9 mouse cellular contexts compared by ENCODE assay signal in the genomic region with DNA sequence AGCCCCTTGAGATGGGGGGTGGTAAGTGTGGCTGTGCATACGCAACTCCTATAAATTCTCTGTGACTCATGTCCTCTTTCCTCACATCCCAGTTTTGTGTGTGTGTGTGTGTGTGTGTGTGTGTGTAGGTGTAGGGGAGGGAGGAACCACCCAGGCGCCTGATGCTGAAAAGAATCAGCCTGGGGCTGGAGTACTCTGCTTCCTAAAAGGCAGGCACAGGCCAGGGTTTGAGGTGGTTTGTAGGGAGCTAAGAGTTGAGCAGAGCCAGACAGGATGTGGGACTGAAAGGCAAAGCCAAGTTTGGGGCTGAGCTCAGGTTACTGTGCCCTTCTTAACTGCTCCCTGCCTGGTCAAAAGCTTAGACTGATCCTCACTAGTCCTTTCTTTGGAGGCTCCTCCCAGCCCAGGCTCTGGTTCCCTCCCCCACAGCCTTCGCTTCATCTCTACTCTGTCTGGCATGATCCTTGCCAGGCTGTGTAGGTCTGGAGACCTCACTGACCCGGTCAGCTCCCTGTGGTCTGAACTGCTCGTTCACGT. TPM values are rescaled to one million over a fixed set of nuclear protein-coding genes. Genes with fewer than 3 reads are reported as not detected.
DNase-seq lines count a peak whose midpoint lies in the region; ATAC-seq lines count a peak whose summit lies in the region.
"Had no signal": no experiment of that assay in that cellular context is flagged by ENCODE, and none has a peak within 500 bp of the region (broad histone marks: within the 10 kb centered on the region; RNA-seq: fewer than 3 reads in every experiment).

No protein-coding gene starts in this region.

- peaks cover 18% of the 10 kb centered on the region for H3K27me3 ChIP-seq in forebrain, embryonic 12.5 days
- H3K27me3 ChIP-seq in liver, embryonic 13.5 days: peaks cover 44% of the 10 kb centered on the region
- H3K27me3 ChIP-seq in neural tube, embryonic 15.5 days (replicated peaks): peaks cover 27% of the 10 kb centered on the region

- H3K9me3 ChIP-seq in forebrain, embryonic 12.5 days: no peaks in the 10 kb centered on the region
- no peaks in the 10 kb centered on the region for H3K9me3 ChIP-seq in liver, embryonic 13.5 days (replicated peaks)
- H3K9me3 ChIP-seq in neural tube, embryonic 15.5 days (replicated peaks): no peaks in the 10 kb centered on the region

- peak; percentile 26 to 51 for DNase-seq in lung, adult 18-20 months
- DNase-seq in lung, postnatal 25 days (ENCODE audit: low spot score): no peak
- DNase-seq in induced T-regulatory cell, adult 2 months (ENCODE audit: low read depth): peak; percentile 39
- no peak for DNase-seq in liver, embryonic 13.5 days
- no peak for DNase-seq in gastrocnemius, postnatal 25 days
- no peak for DNase-seq in gastrocnemius, adult 18-20 months (ENCODE audit: low spot score)

- peaks cover 8% of the 10 kb centered on the region; the same call in 1 of the 2 replicates for H3K36me3 ChIP-seq in forebrain, embryonic 12.5 days (replicated peaks)
- peaks cover 8% of the 10 kb centered on the region for H3K36me3 ChIP-seq in liver, embryonic 13.5 days
- no peaks in the 10 kb centered on the region for H3K36me3 ChIP-seq in neural tube, embryonic 15.5 days

- no peak for ATAC-seq in forebrain, embryonic 12.5 days (ENCODE audit: low FRiP score)
- ATAC-seq in liver, embryonic 13.5 days (ENCODE audit: low read depth): no peak
- no peak for ATAC-seq in neural tube, embryonic 15.5 days (ENCODE audit: low FRiP score)

- H3K27ac ChIP-seq in forebrain, embryonic 12.5 days: peak overlapping the region; percentile 6; the same call in 1 of the 2 replicates
- no peak overlapping the region for H3K27ac ChIP-seq in liver, embryonic 13.5 days
- peak overlapping the region; percentile 70 for H3K27ac ChIP-seq in neural tube, embryonic 15.5 days (replicated peaks)
- H3K27ac ChIP-seq: macrophage had no signal

- H3K4me1 ChIP-seq in forebrain, embryonic 12.5 days: peaks cover 55% of the 10 kb centered on the region
- peaks cover 59% of the 10 kb centered on the region for H3K4me1 ChIP-seq in liver, embryonic 13.5 days (replicated peaks)
- peaks cover 55% of the 10 kb centered on the region for H3K4me1 ChIP-seq in neural tube, embryonic 15.5 days

- H3K9ac ChIP-seq in forebrain, embryonic 12.5 days: peak overlapping the region; percentile 73
- peak overlapping the region; percentile 64; the same call in 1 of the 2 replicates for H3K9ac ChIP-seq in liver, embryonic 13.5 days
- H3K9ac ChIP-seq in neural tube, embryonic 15.5 days (replicated peaks): peak overlapping the region; percentile 50; the same call in 1 of the 2 replicates

- H3K4me2 ChIP-seq in forebrain, embryonic 12.5 days: peak overlapping the region; percentile 95
- peak overlapping the region; percentile 71 for H3K4me2 ChIP-seq in liver, embryonic 13.5 days
- peak overlapping the region; percentile 95 for H3K4me2 ChIP-seq in neural tube, embryonic 15.5 days

- H3K4me3 ChIP-seq in forebrain, embryonic 12.5 days (replicated peaks): peak overlapping the region; percentile 62
- peak overlapping the region; percentile 58; the same call in 1 of the 2 replicates for H3K4me3 ChIP-seq in liver, embryonic 13.5 days (replicated peaks)
- H3K4me3 ChIP-seq in neural tube, embryonic 15.5 days (replicated peaks): peak overlapping the region; percentile 45

- 26% methylated on average over 6 of the region's 6 CpGs for WGBS in forebrain, embryonic 12.5 days
- 31% methylated on average over 6 of the region's 6 CpGs for WGBS in liver, embryonic 13.5 days (ENCODE audit: insufficient replicate concordance)
- 28% methylated on average over 6 of the region's 6 CpGs for WGBS in neural tube, embryonic 15.5 days

RNA-seq across cellular contexts. Expression of a gene that starts 2.3 kb away (rescaled TPM):
- polyA plus RNA-seq in forebrain, embryonic 12.5 days (2016; fragmentation: Nextera tagmentation; extraction: Ambion mirVana): 69.5 and 73.1 TPM in 2 replicates
- polyA plus RNA-seq in liver, embryonic 13.5 days (2015; fragmentation: Nextera tagmentation; extraction: Ambion mirVana): 19.4 and 21.5 TPM in 2 replicates
- 74.6 and 85.4 TPM in 2 replicates for polyA plus RNA-seq in neural tube, embryonic 15.5 days (2015; fragmentation: Nextera tagmentation; extraction: Ambion mirVana)
- total RNA-seq in gastrocnemius, postnatal 25 days (2021): 10 to 100 TPM; 44.8 to 66.5 TPM
- 10 to 100 TPM; 36.1 to 41.4 TPM for total RNA-seq in gastrocnemius, adult 18-20 months (2021)

RNA-seq across cellular contexts. Expression of a gene that starts 8.8 kb away (rescaled TPM):
- 0.23 TPM in 1 of 2 replicates, not detected in the other for polyA plus RNA-seq in forebrain, embryonic 12.5 days (2016; fragmentation: Nextera tagmentation; extraction: Ambion mirVana)
- polyA plus RNA-seq in liver, embryonic 13.5 days (2015; fragmentation: Nextera tagmentation; extraction: Ambion mirVana): not detected in 2 replicates
- polyA plus RNA-seq in neural tube, embryonic 15.5 days (2015; fragmentation: Nextera tagmentation; extraction: Ambion mirVana): 0.09 and 0.17 TPM in 2 replicates
- 1 to 10 TPM; 4.0 to 4.6 TPM for total RNA-seq in gastrocnemius, postnatal 25 days (2021)
- total RNA-seq in gastrocnemius, adult 18-20 months (2021): 1 to 10 TPM; 2.1 to 3.4 TPM
- polyA plus RNA-seq: macrophage had no signal

RNA-seq across cellular contexts. Expression of a gene that starts 9.6 kb away (rescaled TPM):
- polyA plus RNA-seq in forebrain, embryonic 12.5 days (2016; fragmentation: Nextera tagmentation; extraction: Ambion mirVana): 1.0 and 1.5 TPM in 2 replicates
- 0.37 and 0.59 TPM in 2 replicates for polyA plus RNA-seq in liver, embryonic 13.5 days (2015; fragmentation: Nextera tagmentation; extraction: Ambion mirVana)
- polyA plus RNA-seq in neural tube, embryonic 15.5 days (2015; fragmentation: Nextera tagmentation; extraction: Ambion mirVana): 2.3 and 2.8 TPM in 2 replicates
- 10 to 100 TPM; 34.3 to 40.8 TPM for total RNA-seq in gastrocnemius, postnatal 25 days (2021)
- 10 to 100 TPM; 28.6 to 35.3 TPM for total RNA-seq in gastrocnemius, adult 18-20 months (2021)

RNA-seq across cellular contexts. Expression of a gene that starts 27.9 kb away (rescaled TPM):
- polyA plus RNA-seq in forebrain, embryonic 12.5 days (2016; fragmentation: Nextera tagmentation; extraction: Ambion mirVana): 15.7 and 20.6 TPM in 2 replicates
- polyA plus RNA-seq in liver, embryonic 13.5 days (2015; fragmentation: Nextera tagmentation; extraction: Ambion mirVana): 26.2 and 28.7 TPM in 2 replicates
- polyA plus RNA-seq in neural tube, embryonic 15.5 days (2015; fragmentation: Nextera tagmentation; extraction: Ambion mirVana): 11.9 and 24.5 TPM in 2 replicates
- total RNA-seq in gastrocnemius, postnatal 25 days (2021): 1 to 10 TPM; 1.4 to 1.7 TPM
- total RNA-seq in gastrocnemius, adult 18-20 months (2021): 1 to 10 TPM in 1 of 2 experiments, under 1 TPM in 1; 0.71 to 1.6 TPM

Comparison
In these comparisons a context has a peak if more than half of its experiments do, and no peak if none do; other contexts are left out.
1. DNase-seq: peak in lung, adult 18-20 months (2 of 2) and induced T-regulatory cell, adult 2 months (single experiment); none in lung, postnatal 25 days (single experiment), liver, embryonic 13.5 days (single experiment), gastrocnemius, postnatal 25 days (single experiment) and gastrocnemius, adult 18-20 months (single experiment).
2. Peak in every context shown above with its lines, with median percentiles within 50 percentile points of each other: H3K4me2 ChIP-seq, H3K4me3 ChIP-seq and H3K9ac ChIP-seq.